Mouse (Mus musculus): ENCODE measurements around the gene Cep131. TPM values are rescaled to one million over a fixed set of nuclear protein-coding genes. Genes with fewer than 3 reads are reported as not detected.

Gene Cep131
- total and polyA plus RNA-seq, 3 experiments = 2.3 to 20.9 (median 10.2) TPM

DNA sequence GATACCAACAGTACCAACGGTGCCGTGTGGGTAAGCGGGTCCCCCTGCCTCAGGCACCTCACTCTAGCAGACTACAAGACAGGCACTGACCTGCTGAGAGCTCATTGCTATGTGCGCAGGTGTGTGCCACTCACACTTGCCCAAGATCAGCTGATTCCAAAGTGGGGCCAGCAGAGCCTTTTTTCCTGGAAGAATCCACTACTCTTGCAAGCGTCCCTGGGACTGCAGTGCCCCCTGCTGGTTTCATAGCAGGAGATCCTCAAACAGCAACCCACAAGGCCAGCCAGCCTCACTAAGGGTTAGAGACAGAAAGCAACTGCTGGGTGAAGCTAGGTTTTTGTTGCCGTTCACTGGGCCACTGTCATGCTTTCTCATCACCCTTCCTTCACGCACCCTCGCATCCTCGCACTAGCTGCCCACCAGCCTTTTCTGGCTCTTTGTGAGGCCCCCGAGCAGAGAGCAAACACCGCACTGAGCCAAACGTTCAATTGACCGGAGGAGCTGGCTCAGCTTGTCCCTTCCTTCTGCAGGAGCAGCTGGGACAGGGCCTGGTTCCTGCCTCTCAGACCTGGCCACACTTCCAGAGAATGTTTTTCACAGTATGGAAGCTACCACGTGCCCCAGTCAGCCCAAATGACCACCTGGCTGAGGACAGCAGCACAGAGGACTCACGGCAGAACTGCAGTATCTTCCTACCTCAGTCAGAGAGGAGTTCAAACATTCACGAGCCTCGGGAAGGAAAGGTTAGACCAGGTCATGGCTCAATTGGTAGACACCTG is 34.2 kb upstream of the Cep131 start:
- no peaks in the 10 kb centered on the region for H3K79me2 ChIP-seq (replicated peaks; ENCODE audit: control insufficient read depth, extremely low read depth, insufficient read depth, poor library complexity, severe bottlenecking)
- H3K4me3 ChIP-seq (replicated peaks in 1 of 3; ENCODE audit: low read depth in 2 of 3, low read length in 2 of 3, poor library complexity in 1 of 3) = no peak overlapping the region
- TF ChIP-seq PAX5 (IDR thresholded peaks at IDR 0.05; ENCODE audit: low read length) (no peak), IRF4 (IDR thresholded peaks at IDR 0.05; ENCODE audit: low read depth, low read length) (peak; percentile 84), CTCF (conservative IDR thresholded peaks at IDR 0.05 in 1 of 2, IDR thresholded peaks at IDR 0.05 in 1 of 2; ENCODE audit: low read depth in 2 of 2, low read length in 2 of 2) (peak; percentile 50 to 60; a peak in 3 of 4 replicates), JUN (IDR thresholded peaks at IDR 0.05; ENCODE audit: insufficient read depth, low read depth, low read length) (no peak), GABPA (IDR thresholded peaks at IDR 0.05; ENCODE audit: insufficient replicate concordance, low read depth, low read length) (no peak), RAD21 (IDR thresholded peaks at IDR 0.05; ENCODE audit: low read depth, low read length) (peak; percentile 25), CHD2 (IDR thresholded peaks at IDR 0.05; ENCODE audit: low read length) (no peak)
- in situ Hi-C loops (cut with MboI; ENCODE audit: low pct_ligation_motif_present, low pct_unique_long_range_greater_than_20kb, low sequenced_read_pairs) = no loop called here
- no peaks in the 10 kb centered on the region for H3K9me3 ChIP-seq (replicated peaks; ENCODE audit: low read length)
- H3K4me1 ChIP-seq (ENCODE audit: control insufficient read depth in 1 of 2, insufficient read depth in 2 of 2) = peaks cover 0 to 5% of the 10 kb centered on the region in 2 experiments; a peak in 2 of 4 replicates
- H3K27ac ChIP-seq (ENCODE audit: insufficient read depth, low read depth) = no peak overlapping the region
- peak; percentile 35 for DNase-seq (ENCODE audit: extremely low read depth)
- no peaks in the 10 kb centered on the region for H3K27me3 ChIP-seq (replicated peaks)
- dilution Hi-C loops (cut with MboI; ENCODE audit: extremely low pct_ligation_motif_present, extremely low pct_unique_long_range_greater_than_20kb, low sequenced_read_pairs) = no loop called here
- peaks cover 68 to 99% of the 10 kb centered on the region in 2 experiments for H3K36me3 ChIP-seq (replicated peaks in 1 of 2; ENCODE audit: control insufficient read depth in 1 of 2, insufficient read depth in 1 of 2, low read length in 1 of 2)
- H3K9ac ChIP-seq (ENCODE audit: insufficient read depth, low read depth) = no peak overlapping the region
- H3K4me2 ChIP-seq (ENCODE audit: insufficient read depth, low read depth, poor library complexity, severe bottlenecking) = no peak overlapping the region

DNA sequence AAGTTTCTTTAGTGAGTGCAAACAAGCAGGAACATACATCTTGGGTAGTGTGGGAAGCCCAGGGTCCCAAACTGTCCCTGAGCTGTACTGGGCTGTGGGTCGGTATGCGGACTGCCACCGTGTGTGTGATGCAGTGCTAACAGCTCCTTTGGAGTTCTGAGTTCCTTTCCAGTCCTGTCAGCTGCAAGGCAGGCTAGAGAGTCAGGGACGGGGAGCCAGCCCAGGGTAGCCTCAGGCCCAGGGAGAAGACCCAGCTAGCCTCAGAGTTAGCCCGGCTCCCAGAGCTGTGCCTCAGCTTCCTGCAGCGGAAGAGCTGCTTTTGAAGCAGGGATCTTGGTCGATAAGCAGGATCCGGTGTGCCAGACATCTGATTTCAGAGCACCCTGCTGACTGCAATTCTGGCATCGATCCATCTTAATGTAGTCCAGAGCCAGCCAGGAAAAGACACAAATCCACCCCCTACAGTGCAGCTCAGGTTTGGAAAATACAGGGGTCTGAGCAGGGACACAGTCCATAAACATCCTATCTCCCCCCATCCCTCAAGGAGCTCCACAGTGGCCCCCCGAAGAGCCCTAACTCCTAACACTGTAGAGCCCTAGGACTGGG is 33.4 kb upstream of the Cep131 start:
- DNase-seq (ENCODE audit: extremely low read depth) = no peak
- H3K4me1 ChIP-seq (ENCODE audit: control insufficient read depth in 1 of 2, insufficient read depth in 2 of 2) = peaks cover 0 to 5% of the 10 kb centered on the region in 2 experiments; a peak in 2 of 4 replicates
- no peaks in the 10 kb centered on the region for H3K79me2 ChIP-seq (replicated peaks; ENCODE audit: control insufficient read depth, extremely low read depth, insufficient read depth, poor library complexity, severe bottlenecking)
- peaks cover 70 to 100% of the 10 kb centered on the region in 2 experiments for H3K36me3 ChIP-seq (replicated peaks in 1 of 2; ENCODE audit: control insufficient read depth in 1 of 2, insufficient read depth in 1 of 2, low read length in 1 of 2)
- no peaks in the 10 kb centered on the region for H3K9me3 ChIP-seq (replicated peaks; ENCODE audit: low read length)
- no peak overlapping the region for H3K9ac ChIP-seq (ENCODE audit: insufficient read depth, low read depth)
- H3K4me2 ChIP-seq (ENCODE audit: insufficient read depth, low read depth, poor library complexity, severe bottlenecking) = no peak overlapping the region
- no peak for TF ChIP-seq PAX5 (IDR thresholded peaks at IDR 0.05; ENCODE audit: low read length)
- in situ Hi-C loops (cut with MboI; ENCODE audit: low pct_ligation_motif_present, low pct_unique_long_range_greater_than_20kb, low sequenced_read_pairs) = no loop called here
- no peak overlapping the region for H3K27ac ChIP-seq (ENCODE audit: insufficient read depth, low read depth)
- H3K4me3 ChIP-seq (replicated peaks in 1 of 3; ENCODE audit: low read depth in 2 of 3, low read length in 2 of 3, poor library complexity in 1 of 3) = no peak overlapping the region
- no peaks in the 10 kb centered on the region for H3K27me3 ChIP-seq (replicated peaks)
- dilution Hi-C loops (cut with MboI; ENCODE audit: extremely low pct_ligation_motif_present, extremely low pct_unique_long_range_greater_than_20kb, low sequenced_read_pairs) = no loop called here

DNA sequence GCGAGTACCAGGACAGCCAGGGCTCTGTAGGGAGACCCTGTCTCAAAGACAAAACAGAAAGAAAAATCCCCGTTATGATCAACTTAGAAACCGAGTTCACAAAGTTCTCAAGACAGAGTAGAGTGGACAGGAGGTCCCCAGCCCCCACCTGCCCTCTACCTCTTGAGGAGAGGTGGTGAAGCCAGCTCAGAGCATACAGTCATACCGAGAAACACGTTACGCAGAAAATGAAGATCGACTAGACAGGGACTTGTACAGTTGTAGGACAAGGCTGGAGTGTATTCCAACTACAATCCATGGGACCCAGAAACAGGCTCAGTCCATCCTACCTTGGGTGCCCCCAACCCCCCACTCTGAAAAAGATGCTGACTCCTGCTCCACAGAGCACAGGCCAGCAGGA is 32.5 kb upstream of the Cep131 start:
- no peak for DNase-seq (ENCODE audit: extremely low read depth)
- H3K79me2 ChIP-seq (replicated peaks; ENCODE audit: control insufficient read depth, extremely low read depth, insufficient read depth, poor library complexity, severe bottlenecking) = no peaks in the 10 kb centered on the region
- in situ Hi-C loops (cut with MboI; ENCODE audit: low pct_ligation_motif_present, low pct_unique_long_range_greater_than_20kb, low sequenced_read_pairs) = no loop called here
- H3K9me3 ChIP-seq (replicated peaks; ENCODE audit: low read length) = no peaks in the 10 kb centered on the region
- H3K27ac ChIP-seq (ENCODE audit: insufficient read depth, low read depth) = no peak overlapping the region
- H3K36me3 ChIP-seq (replicated peaks in 1 of 2; ENCODE audit: control insufficient read depth in 1 of 2, insufficient read depth in 1 of 2, low read length in 1 of 2) = peaks cover 74 to 99% of the 10 kb centered on the region in 2 experiments
- TF ChIP-seq CHD1 (IDR thresholded peaks at IDR 0.05; ENCODE audit: low read depth, low read length) (no peak), IRF4 (IDR thresholded peaks at IDR 0.05; ENCODE audit: low read depth, low read length) (peak; percentile 84), POLR2A (IDR thresholded peaks at IDR 0.05; ENCODE audit: low read depth, low read length) (no peak), NRF1 (IDR thresholded peaks at IDR 0.05; ENCODE audit: low read depth, low read length) (no peak), MAFK (IDR thresholded peaks at IDR 0.05; ENCODE audit: insufficient replicate concordance, low read length) (no peak), JUND (conservative IDR thresholded peaks at IDR 0.05; ENCODE audit: low read depth, low read length) (peak; percentile 70), JUN (IDR thresholded peaks at IDR 0.05; ENCODE audit: insufficient read depth, low read depth, low read length) (peak; percentile 21; the same call in 1 of the 2 replicates), ZC3H11A (IDR thresholded peaks at IDR 0.05; ENCODE audit: low read depth, low read length) (no peak), MEF2A (IDR thresholded peaks at IDR 0.05; ENCODE audit: borderline replicate concordance, low read depth, low read length) (no peak), BHLHE40 (IDR thresholded peaks at IDR 0.05; ENCODE audit: low read depth, low read length) (0 out of 2 replicates have a peak, but pooled peaks have one; percentile 21), USF1 (IDR thresholded peaks at IDR 0.05; ENCODE audit: low read depth, low read length) (no peak), NELFE (IDR thresholded peaks at IDR 0.05; ENCODE audit: low read depth, low read length) (no peak), CHD2 (IDR thresholded peaks at IDR 0.05; ENCODE audit: low read length) (0 out of 2 replicates have a peak, but pooled peaks have one; percentile 37)
- H3K4me2 ChIP-seq (ENCODE audit: insufficient read depth, low read depth, poor library complexity, severe bottlenecking) = no peak overlapping the region
- H3K4me1 ChIP-seq (ENCODE audit: control insufficient read depth in 1 of 2, insufficient read depth in 2 of 2) = peaks cover 0 to 9% of the 10 kb centered on the region in 2 experiments; a peak in 2 of 4 replicates
- H3K9ac ChIP-seq (ENCODE audit: insufficient read depth, low read depth) = no peak overlapping the region
- no peaks in the 10 kb centered on the region for H3K27me3 ChIP-seq (replicated peaks)
- no peak overlapping the region for H3K4me3 ChIP-seq (replicated peaks in 1 of 3; ENCODE audit: low read depth in 2 of 3, low read length in 2 of 3, poor library complexity in 1 of 3)
- dilution Hi-C loops (cut with MboI; ENCODE audit: extremely low pct_ligation_motif_present, extremely low pct_unique_long_range_greater_than_20kb, low sequenced_read_pairs) = no loop called here

Measured in CH12.LX (cell line).